Mouse (Mus musculus): ENCODE measurements around the gene Gatad2a.
A peak's percentile ranks its signal among the peaks of the same experiment; 100 is the strongest.

Gatad2a gene

GRCm38 (mm10) chr8:69870003-69870765 is 126.0 kb downstream of the Gatad2a start:
- peak; percentile 87 for DNase-seq

GRCm38 (mm10) chr8:69867696-69868326 is 128.4 kb downstream of the Gatad2a start:
- peak; percentile 87 for DNase-seq

GRCm38 (mm10) chr8:69864180-69864579 is 132.0 kb downstream of the Gatad2a start:
- DNase-seq, result peak; percentile 77

- DNase-seq, result peak; percentile 89
These were observed 132.7 kb downstream of the Gatad2a start for GRCm38 (mm10) chr8:69863387-69864020.

GRCm38 (mm10) chr8:69861251-69861650 is 134.9 kb downstream of the Gatad2a start:
- no peak for DNase-seq

- DNase-seq, result no peak
These were observed 135.4 kb downstream of the Gatad2a start for GRCm38 (mm10) chr8:69860807-69861206.

All from heart, adult 11 months (tissue).